Mouse (Mus musculus) limb, embryonic 11.5 days (tissue): ENCODE data around the gene Olfr441. TPM values are rescaled to one million over a fixed set of nuclear protein-coding genes. Genes with fewer than 3 reads are reported as not detected.
"Not testable (repeated sequence)": the region's sequence is repeated elsewhere in the genome, so short reads cannot be mapped to it uniquely, and the experiment has no call there.

Experiments
- ATAC-seq: fragments of 200-750 bp; cut with Nextera tagmentation; 2 replicates; pipeline ENCODE4 v1.8.0; 2017; ENCODE audit warnings: low read depth; ENCODE audit not compliant: insufficient number of reproducible peaks, low FRiP score, low TSS enrichment
- DNase-seq: peaks from one replicate; pipeline ENCODE4 v3.0.0-alpha.2; 2015; ENCODE audit warnings: low spot score
- H3K27ac ChIP-seq: fragments of 300-500 bp; sonication (generic); replicated peaks from 2 replicates; pipeline ENCODE4 v1.5.1; 2014; ENCODE audit warnings: low read depth, mild to moderate bottlenecking, low read length
- H3K27me3 ChIP-seq: fragments of 300-500 bp; sonication (generic); 2 replicates; pipeline ENCODE4 v1.6.1; 2014; ENCODE audit warnings: mild to moderate bottlenecking, low read length, mixed read lengths; ENCODE audit not compliant: control insufficient read depth, insufficient read depth
- H3K36me3 ChIP-seq: fragments of 300-500 bp; sonication (generic); 2 replicates; pipeline ENCODE4 v1.6.1; 2014; ENCODE audit warnings: mild to moderate bottlenecking, low read length, moderate library complexity, mixed read lengths; ENCODE audit not compliant: control insufficient read depth, insufficient read depth
- H3K4me1 ChIP-seq: fragments of 300-500 bp; sonication (generic); 2 replicates; pipeline ENCODE4 v1.6.1; 2014; ENCODE audit warnings: low read length, mixed read lengths; ENCODE audit not compliant: control insufficient read depth, insufficient read depth
- H3K4me2 ChIP-seq: fragments of 300-500 bp; sonication (generic); 2 replicates; pipeline ENCODE4 v1.6.1; 2014; ENCODE audit warnings: low read depth, mild to moderate bottlenecking, moderate library complexity; ENCODE audit not compliant: severe bottlenecking
- H3K4me3 ChIP-seq: fragments of 300-500 bp; sonication (generic); 2 replicates; pipeline ENCODE4 v1.5.1; 2014; ENCODE audit warnings: low read depth, low read length
- H3K9ac ChIP-seq: fragments of 300-500 bp; sonication (generic); 2 replicates; pipeline ENCODE4 v1.6.1; 2014; ENCODE audit warnings: mild to moderate bottlenecking, low read length
- H3K9me3 ChIP-seq: fragments of 300-500 bp; sonication (generic); 2 replicates; pipeline ENCODE4 v1.6.1; 2016; ENCODE audit warnings: low read length; ENCODE audit not compliant: control insufficient read depth
- WGBS: fragments of 180-500 bp; shearing (Covaris S2); extraction: QIAGEN DNeasy Blood & Tissue Kit; methylation state at CpG from one replicate; pipeline ENCODE4 v1.1.7; 2014; 5-methylcytosine and 5-hydroxymethylcytosine counted together
- polyA plus RNA-seq: library from polyadenylated mRNA; unstranded; fragments of >200 nt; fragmentation: Nextera tagmentation; extraction: Ambion mirVana; gene quantifications from 2 replicates; pipeline ENCODE4 v1.2.1, GENCODE M21; 2014

Gene Olfr441
- polyA plus RNA-seq, result not detected in 2 replicates

GRCm38 (mm10) chr6:43106069-43106468, at the start of gene Olfr441:
Olfr441 (plus strand) TSS chr6:43106369.
- ATAC-seq, result not testable (repeated sequence)

GRCm38 (mm10) chr6:43078750-43079149, 27.4 kb upstream of the Olfr441 start:
- WGBS, result 14% methylated on average over 2 of the region's 2 CpGs
- Histone ChIP-seq H3K4me2 (no peak overlapping the region), H3K4me1 (no peaks in the 10 kb centered on the region), H3K9me3 (no peaks in the 10 kb centered on the region), H3K4me3 (no peak overlapping the region), H3K9ac (no peak overlapping the region), H3K36me3 (no peaks in the 10 kb centered on the region), H3K27ac (no peak overlapping the region), H3K27me3 (no peaks in the 10 kb centered on the region)
- no peak for ATAC-seq
- no peak for DNase-seq

More at GRCm38 (mm10) chr6:43106069-43106468, at the start of gene Olfr441:
- H3K27me3 ChIP-seq, H3K4me2 ChIP-seq, H3K4me1 ChIP-seq, H3K27ac ChIP-seq, H3K9ac ChIP-seq, H3K9me3 ChIP-seq, H3K36me3 ChIP-seq, H3K4me3 ChIP-seq, DNase-seq: not testable (repeated sequence)
- 89% methylated on average over 1 of the region's 1 CpGs for WGBS

- H3K4me1 ChIP-seq, H3K4me3 ChIP-seq, H3K9ac ChIP-seq, H3K36me3 ChIP-seq, H3K4me2 ChIP-seq, DNase-seq, H3K9me3 ChIP-seq, H3K27ac ChIP-seq, ATAC-seq, H3K27me3 ChIP-seq: not testable (repeated sequence)
These were observed 24.8 kb upstream of the Olfr441 start for GRCm38 (mm10) chr6:43081405-43081804.

- not testable (repeated sequence) for ATAC-seq, H3K27ac ChIP-seq, H3K4me3 ChIP-seq, H3K4me1 ChIP-seq, H3K36me3 ChIP-seq, H3K4me2 ChIP-seq, H3K27me3 ChIP-seq, H3K9me3 ChIP-seq, H3K9ac ChIP-seq, DNase-seq
- 84% methylated on average over 2 of the region's 2 CpGs for WGBS
These were observed 40.1 kb downstream of the Olfr441 start, which contains the start of gene Olfr237-ps1 for GRCm38 (mm10) chr6:43146267-43146666. Olfr237-ps1 (plus strand) TSS chr6:43146567.

GRCm38 (mm10) chr6:43159502-43159901, 53.3 kb downstream of the Olfr441 start:
- no peak for ATAC-seq

GRCm38 (mm10) chr6:43162982-43163381, 56.8 kb downstream of the Olfr441 start, which contains the start of gene Olfr437:
Olfr437 (plus strand) TSS chr6:43163282.
- Histone ChIP-seq H3K36me3 (no peaks in the 10 kb centered on the region), H3K9ac (no peak within 1 kb of the TSS), H3K4me2 (no peak within 1 kb of the TSS), H3K4me1 (no peaks in the 10 kb centered on the region), H3K4me3 (no peak within 1 kb of the TSS), H3K9me3 (no peaks in the 10 kb centered on the region), H3K27ac (no peak within 1 kb of the TSS), H3K27me3 (no peaks in the 10 kb centered on the region)
- DNase-seq, result no peak
- 72% methylated on average over 3 of the region's 3 CpGs for WGBS
- ATAC-seq, result no peak

More at GRCm38 (mm10) chr6:43159502-43159901, 53.3 kb downstream of the Olfr441 start:
- no peaks in the 10 kb centered on the region for H3K36me3 ChIP-seq
- no peaks in the 10 kb centered on the region for H3K9me3 ChIP-seq
- no peak overlapping the region for H3K9ac ChIP-seq
- WGBS, result 63% methylated on average over 1 of the region's 1 CpGs
- H3K4me3 ChIP-seq, result no peak overlapping the region
- DNase-seq, result no peak
- no peaks in the 10 kb centered on the region for H3K4me1 ChIP-seq
- no peak overlapping the region for H3K4me2 ChIP-seq
- H3K27me3 ChIP-seq, result no peaks in the 10 kb centered on the region
- no peak overlapping the region for H3K27ac ChIP-seq

GRCm38 (mm10) chr6:43167246-43167645, 61.1 kb downstream of the Olfr441 start:
- no peak overlapping the region for H3K27ac ChIP-seq
- H3K9me3 ChIP-seq, result no peaks in the 10 kb centered on the region
- H3K36me3 ChIP-seq, result no peaks in the 10 kb centered on the region
- no peaks in the 10 kb centered on the region for H3K4me1 ChIP-seq
- no peak overlapping the region for H3K4me2 ChIP-seq
- 89% methylated on average over 4 of the region's 4 CpGs for WGBS
- DNase-seq, result no peak
- no peak for ATAC-seq
- no peak overlapping the region for H3K9ac ChIP-seq
- no peak overlapping the region for H3K4me3 ChIP-seq
- H3K27me3 ChIP-seq, result no peaks in the 10 kb centered on the region

Other genes starting within 250 kb of the Olfr441 start
- not detected in 2 replicates for gene Olfr448, start 215.9 kb upstream of the Olfr441 start, polyA plus RNA-seq
- not detected in 2 replicates for gene Olfr447, start 197.5 kb upstream of the Olfr441 start, polyA plus RNA-seq
- gene Olfr446, start 185.0 kb upstream of the Olfr441 start, polyA plus RNA-seq, result not detected in 2 replicates
- gene Olfr444, start 157.3 kb upstream of the Olfr441 start, polyA plus RNA-seq, result not detected in 2 replicates
- gene Olfr237-ps1, start 40.2 kb downstream of the Olfr441 start, polyA plus RNA-seq, result not detected in 2 replicates
- gene Olfr437, start 56.9 kb downstream of the Olfr441 start, polyA plus RNA-seq, result not detected in 2 replicates
- gene Olfr13, start 65.8 kb downstream of the Olfr441 start, polyA plus RNA-seq, result not detected in 2 replicates
- gene Olfr435, start 90.8 kb downstream of the Olfr441 start, polyA plus RNA-seq, result not detected in 2 replicates
- not detected in 2 replicates for gene Olfr434, start 106.7 kb downstream of the Olfr441 start, polyA plus RNA-seq
- gene Olfr47, start 125.2 kb downstream of the Olfr441 start, polyA plus RNA-seq, result not detected in 2 replicates
- gene Arhgef5, start 159.2 kb downstream of the Olfr441 start, polyA plus RNA-seq, result 5.1 and 7.5 TPM in 2 replicates
- gene Nobox, start 203.2 kb downstream of the Olfr441 start, polyA plus RNA-seq, result not detected in 2 replicates